Mouse (Mus musculus) myocyte (in vitro differentiated cells): Measurements from ENCODE around the gene Olfr972. TPM values are rescaled to one million over a fixed set of nuclear protein-coding genes. Genes with fewer than 3 reads are reported as not detected.
"Not testable (repeated sequence)": the region's sequence is repeated elsewhere in the genome, so short reads cannot be mapped to it uniquely, and the experiment has no call there.

ENCODE experiments used
- H3K27me3 ChIP-seq: one replicate; pipeline ENCODE4 v1.6.1; 2011; ENCODE audit not compliant: control insufficient read depth, insufficient read depth, insufficient read length
- H3K36me3 ChIP-seq: one replicate; pipeline ENCODE4 v1.6.1; 2011; ENCODE audit not compliant: control insufficient read depth, insufficient read depth
- H3K4me2 ChIP-seq: one replicate; pipeline ENCODE4 v1.6.1; 2011; ENCODE audit warnings: low read depth, control low read depth
- H3K4me3 ChIP-seq: one replicate; pipeline ENCODE4 v1.5.1; 2011; ENCODE audit warnings: mild to moderate bottlenecking, control low read depth, moderate library complexity
- H3K79me2 ChIP-seq: one replicate; pipeline ENCODE4 v1.6.1; 2011; ENCODE audit not compliant: control insufficient read depth, insufficient read depth
- H3ac ChIP-seq: one replicate; pipeline ENCODE4 v1.6.1; 2011; ENCODE audit not compliant: control insufficient read depth, insufficient read length
- CEBPB ChIP-seq: IDR thresholded peaks from 2 replicates; pipeline ENCODE4 v1.6.1; 2011; ENCODE audit warnings: mild to moderate bottlenecking, moderate library complexity; ENCODE audit not compliant: poor library complexity, insufficient read depth, severe bottlenecking
- E2F4 ChIP-seq: IDR thresholded peaks from one replicate; pipeline ENCODE4 v1.6.1; 2011; ENCODE audit warnings: mild to moderate bottlenecking, control low read depth, moderate library complexity; ENCODE audit not compliant: insufficient read depth
- MAX ChIP-seq: IDR thresholded peaks from one replicate; pipeline ENCODE4 v1.6.1; 2011; ENCODE audit warnings: low read depth, mild to moderate bottlenecking, control low read depth
- MYOD1 ChIP-seq, 3 experiments: IDR thresholded peaks; one replicate each; pipeline ENCODE4 v1.6.1; 2011; ENCODE audit warnings: control low read depth in 2 of 3, low read depth in 2 of 3, mild to moderate bottlenecking in 2 of 3, moderate library complexity in 1 of 3; ENCODE audit not compliant: insufficient read length in 2 of 3, control insufficient read depth in 1 of 3
- MYOG ChIP-seq, 3 experiments: IDR thresholded peaks; one replicate each; pipeline ENCODE4 v1.6.1; 2011; ENCODE audit warnings: control low read depth in 2 of 3, low read depth in 2 of 3, mild to moderate bottlenecking in 2 of 3; ENCODE audit not compliant: insufficient read length in 2 of 3, control insufficient read depth in 1 of 3, insufficient read depth in 1 of 3
- POLR2A ChIP-seq: IDR thresholded peaks from one replicate; pipeline ENCODE4 v1.6.1; 2011; ENCODE audit warnings: low read depth, mild to moderate bottlenecking, control low read depth, moderate library complexity; ENCODE audit not compliant: insufficient read length
- POLR2AphosphoS2 ChIP-seq: IDR thresholded peaks from one replicate; pipeline ENCODE4 v1.6.1; 2011; ENCODE audit warnings: low read depth, control low read depth; ENCODE audit not compliant: insufficient read length
- REST ChIP-seq: IDR thresholded peaks from one replicate; pipeline ENCODE4 v1.6.1; 2011; ENCODE audit warnings: mild to moderate bottlenecking, control low read depth, moderate library complexity; ENCODE audit not compliant: insufficient read depth, insufficient read length
- SRF ChIP-seq: IDR thresholded peaks from one replicate; pipeline ENCODE4 v1.6.1; 2011; ENCODE audit warnings: low read depth; ENCODE audit not compliant: control insufficient read depth, insufficient read length
- TCF12 ChIP-seq: IDR thresholded peaks from one replicate; pipeline ENCODE4 v1.6.1; 2011; ENCODE audit warnings: mild to moderate bottlenecking, control low read depth; ENCODE audit not compliant: poor library complexity, insufficient read depth, severe bottlenecking
- TCF3 ChIP-seq: IDR thresholded peaks from one replicate; pipeline ENCODE4 v1.6.1; 2011; ENCODE audit warnings: low read depth, control low read depth; ENCODE audit not compliant: insufficient read length
- USF1 ChIP-seq: IDR thresholded peaks from one replicate; pipeline ENCODE4 v1.6.1; 2011; ENCODE audit warnings: low read depth, mild to moderate bottlenecking, control low read depth, moderate library complexity
- polyA plus RNA-seq: library from polyadenylated mRNA; unstranded; fragments of >200 nt; fragmentation: generic; extraction: Trizol; gene quantifications from one replicate; pipeline ENCODE4 v1.2.1, GENCODE M21; 2012; ENCODE audit warnings: missing spikeins

Olfr972 gene
- polyA plus RNA-seq, result not detected

DNA sequence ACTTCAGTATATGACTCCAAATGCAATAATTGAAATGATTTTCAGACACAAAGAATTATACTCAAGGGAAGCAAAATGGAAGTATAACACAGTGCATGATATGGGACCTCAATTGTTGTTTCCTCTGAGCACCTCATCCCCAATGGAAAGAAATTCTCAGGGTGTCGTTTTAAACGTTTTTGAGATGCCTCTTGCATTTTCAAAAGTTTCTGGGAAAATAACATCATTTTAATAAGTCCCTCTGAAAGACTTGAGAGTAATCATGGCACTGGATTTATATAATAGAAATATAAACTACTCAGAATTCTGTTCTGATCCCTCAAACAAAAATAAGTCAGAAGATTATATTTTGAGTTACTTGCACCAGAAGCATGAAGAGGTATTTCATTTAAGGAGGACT is at the start of gene Olfr972:
Gene Olfr972 (plus strand): TSS at position 301 of the 400 bp plus-strand sequence.
- H3K36me3 ChIP-seq, result no peaks in the 10 kb centered on the region
- H3K27me3 ChIP-seq, result no peaks in the 10 kb centered on the region
- H3ac ChIP-seq, result no peak within 1 kb of the TSS
- no peak within 1 kb of the TSS for H3K4me2 ChIP-seq
- H3K4me3 ChIP-seq, result no peak within 1 kb of the TSS
- TF ChIP-seq POLR2AphosphoS2 (no peak), MYOG (IDR thresholded peaks at IDR 0.05; ENCODE audit: control insufficient read depth in 1 of 3, insufficient read depth in 1 of 3, insufficient read length in 2 of 3, low read depth in 2 of 3) (no peak), MAX (no peak), E2F4 (no peak), POLR2A (no peak), SRF (no peak), MYOD1 (IDR thresholded peaks at IDR 0.05; ENCODE audit: control insufficient read depth in 1 of 3, insufficient read length in 2 of 3, low read depth in 2 of 3) (no peak), CEBPB (no peak), USF1 (no peak), TCF3 (no peak), REST (no peak), TCF12 (no peak)
- H3K79me2 ChIP-seq, result no peaks in the 10 kb centered on the region

DNA sequence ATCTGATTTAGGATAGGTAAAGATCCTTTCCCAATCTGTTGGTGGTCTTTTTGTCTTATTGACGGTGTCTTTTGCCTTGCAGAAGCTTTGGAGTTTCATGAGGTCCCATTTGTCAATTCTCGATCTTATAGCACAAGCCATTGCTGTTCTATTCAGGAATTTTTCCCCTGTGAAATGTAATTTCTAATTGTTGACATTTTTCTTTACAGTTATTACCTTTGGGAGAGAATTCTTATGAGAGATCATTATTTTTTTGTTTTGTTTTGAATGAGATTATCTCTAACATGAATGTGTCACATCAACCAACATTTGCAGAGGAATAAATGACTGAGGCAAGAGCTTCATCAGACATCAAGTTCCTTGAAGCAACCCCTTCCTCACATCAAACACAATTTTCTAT is 29.6 kb upstream of the Olfr972 start, which contains the start of gene Olfr971:
Gene Olfr971 (plus strand): TSS at position 301 of the 400 bp plus-strand sequence.
- not testable (repeated sequence) for H3K4me3 ChIP-seq, H3K36me3 ChIP-seq, H3K79me2 ChIP-seq, H3K4me2 ChIP-seq, H3ac ChIP-seq, H3K27me3 ChIP-seq

DNA sequence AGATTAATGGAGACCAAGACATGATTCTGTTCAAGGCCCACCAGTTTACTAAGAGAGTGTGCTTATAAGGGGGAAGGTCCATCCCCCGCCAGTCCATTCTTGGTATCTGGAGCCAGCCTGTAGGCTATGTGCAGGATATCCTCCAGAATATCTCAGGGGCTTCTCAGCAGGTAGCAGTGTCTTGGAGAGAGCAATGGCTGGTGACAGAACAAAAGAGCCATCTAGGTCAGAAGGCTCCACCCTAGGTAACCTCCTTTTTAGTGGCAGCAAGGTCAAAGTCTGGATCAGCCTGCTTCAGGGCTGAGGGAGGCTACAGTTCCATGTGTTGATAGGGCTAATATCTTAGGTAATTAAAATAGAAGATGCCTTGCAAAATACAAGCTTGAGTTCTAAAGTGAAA is 5.8 kb downstream of the Olfr972 start:
- not testable (repeated sequence) for H3K4me2 ChIP-seq, H3K4me3 ChIP-seq, H3K27me3 ChIP-seq, H3K36me3 ChIP-seq, H3K79me2 ChIP-seq, H3ac ChIP-seq

DNA sequence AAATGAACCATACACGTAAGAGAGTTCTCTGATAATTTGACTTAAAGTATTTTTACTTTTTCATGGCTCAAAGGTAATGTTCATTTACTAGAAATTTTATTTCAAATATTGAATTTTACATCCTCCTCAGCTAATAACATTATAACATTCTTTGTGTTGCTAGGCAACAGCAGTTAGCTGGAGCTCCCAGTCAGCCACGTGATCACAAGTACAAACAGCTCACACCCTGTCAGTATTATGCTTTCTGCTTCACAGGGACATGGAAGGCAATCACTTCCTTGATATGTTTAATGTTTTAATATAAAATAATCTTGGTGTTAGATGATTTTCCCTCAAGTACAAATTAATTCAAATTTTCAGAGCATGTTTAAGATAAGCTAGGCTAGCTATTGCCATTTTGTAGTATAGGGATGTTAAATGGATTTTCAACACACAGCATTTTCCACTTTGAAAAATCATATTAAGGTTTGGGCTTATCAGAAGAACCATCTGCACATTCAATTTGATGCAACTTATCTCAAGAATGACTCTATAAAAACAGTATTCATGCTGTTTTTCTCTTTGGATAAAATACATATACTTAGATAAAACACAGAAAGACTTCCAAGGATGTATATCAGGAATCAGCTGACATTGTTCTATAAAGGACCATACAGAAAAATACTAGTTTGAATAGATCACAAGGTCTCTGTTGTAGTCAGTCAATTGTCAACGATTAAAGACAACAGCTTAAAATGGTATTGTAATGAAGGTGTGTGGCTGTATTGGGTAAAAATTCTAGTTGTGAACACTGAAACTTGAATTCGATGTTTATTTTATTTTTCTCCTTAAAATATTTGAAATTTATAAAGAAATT is 11.5 kb downstream of the Olfr972 start:
- H3K27me3 ChIP-seq, H3K4me2 ChIP-seq, H3K79me2 ChIP-seq, H3K4me3 ChIP-seq, H3K36me3 ChIP-seq, H3ac ChIP-seq: not testable (repeated sequence)

DNA sequence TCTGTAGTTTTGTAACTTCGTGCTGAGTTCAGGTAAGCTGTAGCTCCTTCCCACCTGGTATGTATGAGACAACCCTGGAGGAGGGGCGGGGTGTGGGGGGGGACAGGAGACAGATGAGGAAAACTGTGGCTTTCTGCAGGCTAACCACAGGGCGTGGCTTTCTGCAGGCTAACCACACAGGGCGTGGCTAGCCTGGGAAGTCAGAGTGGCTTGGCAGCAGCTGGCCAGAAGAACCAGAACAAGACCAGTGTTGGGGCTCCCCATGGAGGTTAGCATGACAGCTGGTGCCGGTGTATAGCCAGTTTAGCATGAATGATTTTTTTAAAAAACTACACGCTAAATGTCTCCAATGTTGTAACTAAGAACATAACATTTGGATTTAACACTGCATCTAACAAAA is 38.9 kb downstream of the Olfr972 start:
- H3K36me3 ChIP-seq, result no peaks in the 10 kb centered on the region
- H3K4me2 ChIP-seq, result no peak overlapping the region
- H3K79me2 ChIP-seq, result no peaks in the 10 kb centered on the region
- H3ac ChIP-seq, result no peak overlapping the region
- TF ChIP-seq MYOD1 (IDR thresholded peaks at IDR 0.05; ENCODE audit: control insufficient read depth in 1 of 3, insufficient read length in 2 of 3, low read depth in 2 of 3) (peak in 1 of 3 experiments; percentile 62), USF1 (no peak), MYOG (IDR thresholded peaks at IDR 0.05; ENCODE audit: control insufficient read depth in 1 of 3, insufficient read depth in 1 of 3, insufficient read length in 2 of 3, low read depth in 2 of 3) (peak; percentile 21 to 72 (median 32))
- H3K4me3 ChIP-seq, result no peak overlapping the region
- no peaks in the 10 kb centered on the region for H3K27me3 ChIP-seq

DNA sequence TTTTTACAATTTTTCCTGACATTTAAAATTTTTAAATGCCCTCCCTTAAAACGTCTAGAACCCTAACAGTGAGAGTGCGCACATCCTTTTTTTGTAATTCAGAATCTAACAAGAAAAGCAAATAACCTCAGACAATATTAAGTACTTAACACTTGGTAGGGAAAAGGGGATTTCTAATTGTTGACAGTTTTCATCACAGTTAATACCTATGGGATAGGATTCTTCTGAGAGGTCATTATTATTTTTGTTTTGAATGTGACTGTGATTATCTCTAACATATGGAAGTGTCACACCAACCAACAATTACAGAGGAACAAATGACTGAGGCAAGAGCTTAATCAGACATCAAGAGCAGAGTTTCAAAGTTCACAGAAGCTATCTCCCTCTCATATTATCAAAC is 40.8 kb downstream of the Olfr972 start, which contains the start of gene Olfr229:
Gene Olfr229 (plus strand): TSS at position 301 of the 400 bp plus-strand sequence.
- H3K4me2 ChIP-seq, result no peak within 1 kb of the TSS
- no peaks in the 10 kb centered on the region for H3K36me3 ChIP-seq
- no peak for TF ChIP-seq POLR2A
- no peak for TF ChIP-seq SRF
- no peak for TF ChIP-seq POLR2AphosphoS2
- TF ChIP-seq TCF12, result no peak
- no peak for TF ChIP-seq USF1
- no peak for TF ChIP-seq MYOG (IDR thresholded peaks at IDR 0.05; ENCODE audit: control insufficient read depth in 1 of 3, insufficient read depth in 1 of 3, insufficient read length in 2 of 3, low read depth in 2 of 3)
- TF ChIP-seq REST, result no peak
- no peak for TF ChIP-seq MAX
- TF ChIP-seq TCF3, result no peak
- no peak for TF ChIP-seq E2F4
- no peak for TF ChIP-seq MYOD1 (IDR thresholded peaks at IDR 0.05; ENCODE audit: control insufficient read depth in 1 of 3, insufficient read length in 2 of 3, low read depth in 2 of 3)
- TF ChIP-seq CEBPB, result no peak
- no peaks in the 10 kb centered on the region for H3K79me2 ChIP-seq
- H3K27me3 ChIP-seq, result no peaks in the 10 kb centered on the region
- no peak within 1 kb of the TSS for H3K4me3 ChIP-seq
- no peak within 1 kb of the TSS for H3ac ChIP-seq
